Mouse (Mus musculus) embryonic facial prominence, embryonic 11.5 days (tissue): ENCODE measurements around the gene Eif2d. TPM values are rescaled to one million over a fixed set of nuclear protein-coding genes. Genes with fewer than 3 reads are reported as not detected.

Experiments used
- ATAC-seq: fragments of 200-750 bp; cut with Nextera tagmentation; replicated peaks from 2 replicates; pipeline ENCODE4 v1.8.0; 2017; ENCODE audit warnings: low read depth; ENCODE audit not compliant: insufficient number of reproducible peaks, low FRiP score, low TSS enrichment
- DNase-seq: peaks from one replicate; pipeline ENCODE4 v3.0.0-alpha.2; 2015; ENCODE audit warnings: low spot score
- H3K27ac ChIP-seq: fragments of 300-500 bp; sonication (generic); replicated peaks from 2 replicates; pipeline ENCODE4 v1.5.1; 2014; ENCODE audit warnings: mild to moderate bottlenecking, low read depth, low read length, control low read depth
- H3K27me3 ChIP-seq: fragments of 300-500 bp; sonication (generic); 2 replicates; pipeline ENCODE4 v1.6.1; 2014; ENCODE audit warnings: mild to moderate bottlenecking, low read length, moderate library complexity, mixed read lengths; ENCODE audit not compliant: control insufficient read depth, insufficient read depth
- H3K36me3 ChIP-seq: fragments of 300-500 bp; sonication (generic); replicated peaks from 2 replicates; pipeline ENCODE4 v1.6.1; 2014; ENCODE audit warnings: low read depth, mild to moderate bottlenecking, low read length, moderate library complexity, mixed read lengths; ENCODE audit not compliant: control insufficient read depth, insufficient read depth
- H3K4me1 ChIP-seq: fragments of 300-500 bp; sonication (generic); 2 replicates; pipeline ENCODE4 v1.6.1; 2014; ENCODE audit warnings: low read length, mixed read lengths; ENCODE audit not compliant: control insufficient read depth, insufficient read depth
- H3K4me2 ChIP-seq: fragments of 300-500 bp; sonication (generic); 2 replicates; pipeline ENCODE4 v1.6.1; 2014; ENCODE audit warnings: low read depth, mild to moderate bottlenecking, control low read depth, low read length, moderate library complexity
- H3K4me3 ChIP-seq: fragments of 300-500 bp; sonication (generic); 2 replicates; pipeline ENCODE4 v1.5.1; 2014; ENCODE audit warnings: low read depth, low read length, control low read depth
- H3K9ac ChIP-seq: fragments of 300-500 bp; sonication (generic); replicated peaks from 2 replicates; pipeline ENCODE4 v1.6.1; 2014; ENCODE audit warnings: mild to moderate bottlenecking, control low read depth, low read length
- H3K9me3 ChIP-seq: fragments of 300-500 bp; sonication (generic); replicated peaks from 2 replicates; pipeline ENCODE4 v1.6.1; 2016; ENCODE audit warnings: mild to moderate bottlenecking, low read length, inconsistent platforms, mixed read lengths; ENCODE audit not compliant: control insufficient read depth
- WGBS: fragments of 180-500 bp; shearing (Covaris S2); extraction: QIAGEN DNeasy Blood & Tissue Kit; methylation state at CpG from one replicate; pipeline ENCODE4 v1.1.7; 2014; 5-methylcytosine and 5-hydroxymethylcytosine counted together
- polyA plus RNA-seq: library from polyadenylated mRNA; unstranded; fragments of >200 nt; fragmentation: Nextera tagmentation; extraction: Ambion mirVana; gene quantifications from 2 replicates; pipeline ENCODE4 v1.2.1, GENCODE M21; 2014

Gene Eif2d
- polyA plus RNA-seq, 1 experiment from 2014 or later = 63.6 TPM

- DNase-seq (no peak), ATAC-seq (no peak)
- Histone ChIP-seq H3K27me3 (no peaks in the 10 kb centered on the region), H3K36me3 (no peaks in the 10 kb centered on the region), H3K4me1 (no peaks in the 10 kb centered on the region), H3K27ac (no peak overlapping the region), H3K9me3 (no peaks in the 10 kb centered on the region), H3K9ac (no peak overlapping the region), H3K4me3 (no peak overlapping the region), H3K4me2 (no peak overlapping the region)
- WGBS = 62% methylated on average over 10 of the region's 10 CpGs
These were observed 34.5 kb upstream of the Eif2d start for GRCm38 (mm10) chr1:131118530-131118929.

- H3K9ac ChIP-seq = no peak overlapping the region
- ATAC-seq = no peak
- no peaks in the 10 kb centered on the region for H3K27me3 ChIP-seq
- no peak overlapping the region for H3K4me3 ChIP-seq
- DNase-seq = no peak
- no peaks in the 10 kb centered on the region for H3K36me3 ChIP-seq
- 66% methylated on average over 2 of the region's 2 CpGs for WGBS
- H3K27ac ChIP-seq = no peak overlapping the region
- no peak overlapping the region for H3K4me2 ChIP-seq
- no peaks in the 10 kb centered on the region for H3K4me1 ChIP-seq
- no peaks in the 10 kb centered on the region for H3K9me3 ChIP-seq
These were observed 34.0 kb upstream of the Eif2d start for GRCm38 (mm10) chr1:131119026-131119425.

GRCm38 (mm10) chr1:131121987-131122386, 31.0 kb upstream of the Eif2d start:
- no peaks in the 10 kb centered on the region for H3K9me3 ChIP-seq
- H3K9ac ChIP-seq = no peak overlapping the region
- H3K27ac ChIP-seq = no peak overlapping the region
- 39% methylated on average over 3 of the region's 3 CpGs for WGBS
- H3K4me2 ChIP-seq = no peak overlapping the region
- no peaks in the 10 kb centered on the region for H3K4me1 ChIP-seq
- DNase-seq = no peak
- H3K36me3 ChIP-seq = no peaks in the 10 kb centered on the region
- no peak overlapping the region for H3K4me3 ChIP-seq
- ATAC-seq = no peak
- H3K27me3 ChIP-seq = no peaks in the 10 kb centered on the region

- H3K9ac ChIP-seq = no peak overlapping the region
- peaks cover 2% of the 10 kb centered on the region for H3K36me3 ChIP-seq
- no peak overlapping the region for H3K27ac ChIP-seq
- no peaks in the 10 kb centered on the region for H3K4me1 ChIP-seq
- H3K4me3 ChIP-seq = no peak overlapping the region
- no peak for DNase-seq
- H3K27me3 ChIP-seq = no peaks in the 10 kb centered on the region
- ATAC-seq = no peak
- 71% methylated on average over 10 of the region's 10 CpGs for WGBS
- H3K9me3 ChIP-seq = no peaks in the 10 kb centered on the region
- H3K4me2 ChIP-seq = no peak overlapping the region
These were observed 29.3 kb upstream of the Eif2d start for GRCm38 (mm10) chr1:131123522-131124265.

- Histone ChIP-seq H3K4me2 (no peak overlapping the region), H3K9ac (no peak overlapping the region), H3K27ac (no peak overlapping the region), H3K4me3 (no peak overlapping the region), H3K36me3 (peaks cover 4% of the 10 kb centered on the region), H3K9me3 (no peaks in the 10 kb centered on the region), H3K27me3 (no peaks in the 10 kb centered on the region), H3K4me1 (no peaks in the 10 kb centered on the region)
- DNase-seq = no peak
- 79% methylated on average over 11 of the region's 11 CpGs for WGBS
- ATAC-seq = no peak
These were observed 26.8 kb upstream of the Eif2d start for GRCm38 (mm10) chr1:131125987-131126744.

GRCm38 (mm10) chr1:131134231-131134630, 18.8 kb upstream of the Eif2d start:
- no peak overlapping the region for H3K27ac ChIP-seq
- 65% methylated on average over 6 of the region's 6 CpGs for WGBS
- H3K36me3 ChIP-seq = no peaks in the 10 kb centered on the region
- H3K4me3 ChIP-seq = no peak overlapping the region
- H3K4me1 ChIP-seq = no peaks in the 10 kb centered on the region
- DNase-seq (no peak), ATAC-seq (no peak)
- no peak overlapping the region for H3K4me2 ChIP-seq
- H3K9ac ChIP-seq = no peak overlapping the region
- H3K27me3 ChIP-seq = no peaks in the 10 kb centered on the region
- no peaks in the 10 kb centered on the region for H3K9me3 ChIP-seq

GRCm38 (mm10) chr1:131134942-131135522, 17.9 kb upstream of the Eif2d start:
- ATAC-seq (no peak), DNase-seq (no peak)
- H3K27me3 ChIP-seq = no peaks in the 10 kb centered on the region
- no peak overlapping the region for H3K4me3 ChIP-seq
- WGBS = 82% methylated on average over 8 of the region's 8 CpGs
- no peaks in the 10 kb centered on the region for H3K9me3 ChIP-seq
- no peak overlapping the region for H3K9ac ChIP-seq
- no peak overlapping the region for H3K4me2 ChIP-seq
- H3K4me1 ChIP-seq = no peaks in the 10 kb centered on the region
- no peaks in the 10 kb centered on the region for H3K36me3 ChIP-seq
- H3K27ac ChIP-seq = no peak overlapping the region
